Mouse (Mus musculus): Measurements from ENCODE around the gene Tm9sf3. TPM values are rescaled to one million over a fixed set of nuclear protein-coding genes. Genes with fewer than 3 reads are reported as not detected.
A peak's percentile ranks its signal among the peaks of the same experiment; 100 is the strongest.

Tm9sf3 gene
- polyA plus RNA-seq, 1 experiment from 2014 or later, result 119 TPM

DNA sequence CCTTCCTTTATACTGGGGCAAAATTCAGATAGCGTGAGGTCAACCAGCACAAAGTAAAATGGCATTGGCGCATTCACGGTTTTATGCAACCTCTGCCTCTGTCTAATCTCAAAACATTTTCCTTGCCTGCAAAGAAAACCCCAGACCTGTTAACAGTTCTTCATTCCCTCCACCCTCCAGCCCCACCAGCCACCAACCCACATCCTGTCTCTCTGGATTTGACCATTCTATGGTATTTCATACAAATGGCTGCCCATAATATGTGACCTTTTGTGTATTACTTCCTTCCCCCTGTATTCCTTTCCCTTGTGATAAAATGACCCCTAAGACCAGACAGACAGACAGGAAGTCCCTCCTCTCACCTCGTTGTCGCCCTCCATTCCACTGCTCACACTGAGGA is 18.9 kb upstream of the Tm9sf3 start:
- Histone ChIP-seq H3K9me3 (no peaks in the 10 kb centered on the region), H3K4me1 (no peaks in the 10 kb centered on the region; the same call in 1 of the 2 replicates), H3K4me2 (no peak overlapping the region), H3K9ac (no peak overlapping the region), H3K27me3 (peaks cover 4% of the 10 kb centered on the region; the same call in 1 of the 2 replicates), H3K4me3 (replicated peaks) (no peak overlapping the region), H3K27ac (no peak overlapping the region), H3K36me3 (replicated peaks) (no peaks in the 10 kb centered on the region)
- WGBS, result 85% methylated on average over 5 of the region's 5 CpGs
- ATAC-seq (ENCODE audit: low FRiP score), result no peak

DNA sequence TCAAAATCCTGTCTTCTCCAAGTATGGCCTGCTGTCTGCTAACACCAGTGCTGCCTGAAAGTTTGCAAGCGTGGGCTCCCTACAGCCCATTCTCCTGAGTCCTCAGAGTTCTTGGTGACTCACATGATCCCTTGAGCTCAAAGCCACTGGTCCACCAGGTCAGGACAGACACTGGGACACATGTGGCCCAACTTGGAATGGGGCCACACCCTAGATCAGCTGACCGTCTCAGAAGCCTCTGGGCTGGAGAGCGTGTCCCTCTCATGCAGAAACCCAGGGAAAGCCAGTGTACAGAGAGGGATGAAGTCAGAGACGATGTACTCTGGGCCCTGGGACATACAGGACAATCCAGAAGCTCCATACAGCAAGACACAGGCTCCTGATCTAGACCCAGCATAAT is 18.4 kb upstream of the Tm9sf3 start:
- H3K9ac ChIP-seq, result no peak overlapping the region
- H3K9me3 ChIP-seq, result no peaks in the 10 kb centered on the region
- H3K36me3 ChIP-seq (replicated peaks), result no peaks in the 10 kb centered on the region
- WGBS, result 91% methylated on average over 4 of the region's 4 CpGs
- no peak overlapping the region for H3K27ac ChIP-seq
- H3K4me3 ChIP-seq (replicated peaks), result no peak overlapping the region
- peaks cover 4% of the 10 kb centered on the region; the same call in 1 of the 2 replicates for H3K27me3 ChIP-seq
- ATAC-seq (ENCODE audit: low FRiP score), result no peak
- no peaks in the 10 kb centered on the region; the same call in 1 of the 2 replicates for H3K4me1 ChIP-seq
- H3K4me2 ChIP-seq, result no peak overlapping the region

DNA sequence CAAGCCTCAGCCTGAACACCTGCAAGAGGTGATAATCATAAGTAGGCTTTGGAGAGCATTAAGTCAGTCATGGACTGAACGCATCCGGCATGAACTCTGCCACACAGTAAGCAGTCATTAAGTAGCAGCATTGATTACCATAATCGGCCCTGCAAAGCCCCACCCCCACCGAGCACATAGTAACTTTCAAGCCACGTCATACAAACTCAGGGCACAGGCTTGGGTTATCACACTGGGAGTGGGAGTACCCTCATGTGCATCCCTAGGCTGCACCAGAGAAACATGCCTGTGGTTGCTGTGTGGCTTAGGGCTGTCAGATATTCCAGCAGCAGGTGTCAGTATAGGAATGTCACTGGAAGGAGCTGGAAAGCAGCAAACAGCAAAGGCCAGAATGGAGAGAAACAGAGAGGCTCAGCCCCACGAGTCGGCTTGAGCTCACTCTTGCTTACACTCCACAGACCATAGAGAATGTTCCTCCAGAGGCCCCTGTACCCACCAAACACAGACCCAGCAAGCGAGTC is 16.0 kb upstream of the Tm9sf3 start:
- Histone ChIP-seq H3K27me3 (no peaks in the 10 kb centered on the region), H3K9me3 (no peaks in the 10 kb centered on the region), H3K27ac (no peak overlapping the region), H3K36me3 (replicated peaks) (no peaks in the 10 kb centered on the region), H3K4me1 (no peaks in the 10 kb centered on the region; the same call in 1 of the 2 replicates), H3K9ac (no peak overlapping the region), H3K4me2 (no peak overlapping the region), H3K4me3 (replicated peaks) (no peak overlapping the region)
- WGBS, result 69% methylated on average over 8 of the region's 8 CpGs
- no peak for ATAC-seq (ENCODE audit: low FRiP score)

DNA sequence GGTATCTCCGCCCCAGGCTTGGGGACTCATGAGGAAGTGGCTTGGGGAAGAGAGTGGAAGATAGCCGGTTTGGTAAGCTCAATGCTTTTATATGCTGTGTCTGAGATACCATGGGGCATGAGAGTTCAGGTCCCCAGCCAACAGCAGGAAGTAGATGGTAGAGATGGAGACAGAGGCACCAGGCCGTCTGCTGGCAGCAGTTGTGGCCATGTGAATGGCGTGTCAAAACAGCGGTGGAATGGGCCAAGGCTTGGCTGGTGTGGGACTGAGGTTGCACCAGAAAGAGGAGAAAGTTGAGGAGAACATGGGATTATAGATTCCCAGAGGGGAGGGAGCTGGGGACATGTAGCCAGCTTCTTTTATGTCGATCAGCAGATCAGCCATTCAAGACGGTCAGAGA is 14.8 kb upstream of the Tm9sf3 start:
- H3K4me2 ChIP-seq, result no peak overlapping the region
- WGBS, result 91% methylated on average over 7 of the region's 7 CpGs
- H3K4me3 ChIP-seq (replicated peaks), result no peak overlapping the region
- H3K27me3 ChIP-seq, result no peaks in the 10 kb centered on the region
- no peaks in the 10 kb centered on the region for H3K36me3 ChIP-seq (replicated peaks)
- H3K27ac ChIP-seq, result no peak overlapping the region
- H3K9ac ChIP-seq, result no peak overlapping the region
- no peaks in the 10 kb centered on the region for H3K4me1 ChIP-seq
- no peaks in the 10 kb centered on the region for H3K9me3 ChIP-seq
- ATAC-seq (ENCODE audit: low FRiP score), result no peak

DNA sequence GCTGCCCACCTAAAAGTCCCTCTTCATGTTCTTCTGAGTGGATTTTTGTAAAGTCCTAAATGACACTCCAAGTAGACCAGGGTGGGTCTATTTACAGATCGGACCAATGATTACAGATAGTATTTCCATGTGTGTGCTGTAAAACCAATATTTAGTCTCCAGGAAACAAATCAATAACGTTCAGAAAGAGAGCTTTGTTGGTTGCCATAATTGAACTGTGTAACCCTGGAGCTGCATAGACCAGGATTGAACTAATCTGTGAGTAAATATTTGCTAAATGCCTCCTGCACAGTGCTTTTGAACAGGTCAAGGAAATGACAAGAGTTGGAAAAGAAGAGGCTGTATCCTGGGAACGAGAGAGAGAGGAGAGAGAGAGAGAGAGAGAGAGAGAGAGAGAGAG is 11.8 kb upstream of the Tm9sf3 start:
- H3K27ac ChIP-seq, result no peak overlapping the region
- WGBS, result 65% methylated on average over 3 of the region's 3 CpGs
- no peak overlapping the region for H3K9ac ChIP-seq
- H3K9me3 ChIP-seq, result no peaks in the 10 kb centered on the region
- H3K4me2 ChIP-seq, result no peak overlapping the region
- no peaks in the 10 kb centered on the region for H3K27me3 ChIP-seq
- no peaks in the 10 kb centered on the region for H3K4me1 ChIP-seq
- H3K4me3 ChIP-seq (replicated peaks), result no peak overlapping the region
- no peaks in the 10 kb centered on the region for H3K36me3 ChIP-seq (replicated peaks)
- ATAC-seq (ENCODE audit: low FRiP score), result no peak

DNA sequence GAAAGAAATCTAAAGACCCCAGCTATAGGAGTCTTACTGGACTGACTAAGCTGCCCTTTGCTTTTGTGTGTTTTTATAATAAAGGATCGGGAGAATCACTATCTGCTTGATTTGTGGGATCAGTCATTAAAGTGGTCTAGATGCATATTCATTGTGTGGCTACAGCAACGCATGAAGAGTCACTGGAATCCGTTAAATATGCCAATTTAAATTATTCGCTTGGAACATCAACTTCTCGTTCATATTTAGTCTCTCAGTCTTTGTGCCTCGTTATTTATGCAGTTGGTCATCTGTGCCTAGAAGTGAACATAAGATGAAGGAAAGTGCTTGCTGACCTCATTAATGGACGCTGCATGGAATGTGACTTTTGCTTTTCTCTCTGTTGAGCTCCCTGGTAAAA is 7.1 kb upstream of the Tm9sf3 start:
- Histone ChIP-seq H3K27ac (no peak overlapping the region), H3K9me3 (no peaks in the 10 kb centered on the region), H3K9ac (no peak overlapping the region), H3K36me3 (replicated peaks) (no peaks in the 10 kb centered on the region), H3K27me3 (no peaks in the 10 kb centered on the region), H3K4me2 (no peak overlapping the region), H3K4me3 (replicated peaks) (no peak overlapping the region), H3K4me1 (no peaks in the 10 kb centered on the region)
- 73% methylated on average over 7 of the region's 7 CpGs for WGBS
- no peak for ATAC-seq (ENCODE audit: low FRiP score)

DNA sequence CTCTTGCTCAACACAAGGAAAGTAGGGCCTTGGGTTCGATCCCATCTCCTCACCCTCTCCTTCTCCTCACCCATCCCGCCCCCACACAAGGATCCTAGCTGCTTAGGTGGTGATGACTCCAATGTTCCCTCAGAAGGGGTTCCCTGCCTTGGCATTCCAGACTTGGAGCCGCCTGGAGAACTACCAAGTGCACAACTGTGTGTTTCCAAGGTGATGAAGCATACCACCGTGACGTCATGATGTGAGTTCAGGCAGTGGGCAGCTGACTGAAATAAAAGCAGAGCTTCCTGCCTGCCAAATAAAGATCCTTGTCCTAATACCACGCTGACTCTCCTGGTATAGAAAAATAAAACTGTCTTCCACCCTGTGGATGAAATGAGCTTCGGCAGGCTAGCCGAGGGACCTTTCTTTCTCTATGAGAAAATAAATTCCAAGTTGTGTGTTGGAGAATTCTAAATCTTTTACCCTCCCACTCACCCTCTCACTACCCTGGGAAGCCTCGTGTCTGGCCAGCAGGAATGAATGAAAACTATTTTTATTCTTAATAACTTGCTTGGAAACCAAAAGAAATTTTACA is 6.4 kb upstream of the Tm9sf3 start:
- H3K4me2 ChIP-seq, result no peak overlapping the region
- H3K4me1 ChIP-seq, result no peaks in the 10 kb centered on the region
- ATAC-seq (ENCODE audit: low FRiP score), result no peak
- no peaks in the 10 kb centered on the region for H3K36me3 ChIP-seq (replicated peaks)
- no peak overlapping the region for H3K27ac ChIP-seq
- H3K27me3 ChIP-seq, result no peaks in the 10 kb centered on the region
- no peaks in the 10 kb centered on the region for H3K9me3 ChIP-seq
- H3K9ac ChIP-seq, result no peak overlapping the region
- H3K4me3 ChIP-seq (replicated peaks), result no peak overlapping the region
- WGBS, result 66% methylated on average over 9 of the region's 9 CpGs

- Histone ChIP-seq H3K4me2 (no peak overlapping the region), H3K9me3 (no peaks in the 10 kb centered on the region), H3K9ac (no peak overlapping the region), H3K4me1 (peaks cover 21% of the 10 kb centered on the region), H3K36me3 (replicated peaks) (no peaks in the 10 kb centered on the region), H3K27me3 (no peaks in the 10 kb centered on the region), H3K27ac (no peak overlapping the region), H3K4me3 (replicated peaks) (no peak overlapping the region)
- whole genome bisulfite sequencing, result 61% methylated on average over 8 of the region's 8 CpGs
- no peak for ATAC-seq (ENCODE audit: low FRiP score)
Measured at GRCm38 (mm10) chr19:41266251-41266901, 2.6 kb upstream of the Tm9sf3 start.

GRCm38 (mm10) chr19:41264331-41264799 is 568 bp upstream of the Tm9sf3 start:
- 35% methylated on average over 13 of the region's 13 CpGs for WGBS
- H3K4me3 ChIP-seq (replicated peaks), result peak overlapping the region; percentile 98
- H3K9me3 ChIP-seq, result no peaks in the 10 kb centered on the region
- H3K27ac ChIP-seq, result peak overlapping the region; percentile 97
- peak overlapping the region; percentile 79 for H3K4me2 ChIP-seq
- no peaks in the 10 kb centered on the region for H3K36me3 ChIP-seq (replicated peaks)
- no peaks in the 10 kb centered on the region for H3K27me3 ChIP-seq
- H3K4me1 ChIP-seq, result peaks cover 31% of the 10 kb centered on the region
- H3K9ac ChIP-seq, result peak overlapping the region; percentile 97
- ATAC-seq (ENCODE audit: low FRiP score), result peak; percentile 13; the same call in 1 of the 2 replicates

DNA sequence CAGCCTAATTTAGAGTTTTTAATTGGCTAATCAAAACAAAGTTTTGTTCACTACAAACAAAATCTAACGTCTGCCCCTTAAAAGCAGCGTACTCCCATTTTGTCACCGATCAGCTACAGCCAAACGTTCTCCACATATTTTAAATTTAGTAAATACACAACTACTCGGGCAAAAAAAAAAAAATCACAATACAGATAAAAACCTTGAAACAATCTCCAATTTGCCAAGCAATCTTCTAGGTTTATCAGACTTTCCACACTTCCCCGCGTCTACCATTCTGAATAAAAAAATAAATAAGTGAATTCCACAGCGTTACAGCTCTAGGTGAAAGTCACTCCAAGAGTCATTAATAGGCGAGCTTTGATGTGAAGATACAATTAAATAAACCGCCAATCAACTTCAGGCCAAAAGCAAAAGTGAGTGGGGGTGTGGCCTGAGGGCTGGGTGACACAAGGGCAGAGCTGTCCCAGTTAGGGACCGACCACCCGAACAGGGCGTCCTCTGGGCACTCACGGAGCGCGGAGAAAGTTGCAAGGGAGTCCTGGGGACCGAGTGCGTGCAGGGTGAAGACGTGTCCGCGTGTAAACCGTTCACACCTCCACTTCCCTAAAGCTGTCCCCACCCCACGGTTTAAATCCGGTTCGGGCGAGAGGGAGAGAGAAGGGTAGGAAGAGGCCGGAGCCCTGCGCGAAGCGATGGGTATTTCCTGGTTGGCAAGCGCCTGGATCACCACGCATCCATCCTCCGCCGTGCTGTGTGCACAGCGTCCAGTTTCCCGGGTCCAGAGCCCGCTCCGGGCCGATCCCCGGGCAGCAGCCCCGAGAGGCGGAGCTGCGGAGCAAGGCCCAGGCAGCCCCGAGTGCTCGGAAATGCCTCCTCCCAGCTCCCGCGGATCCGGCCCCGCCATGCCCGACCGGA is 826 bp downstream of the Tm9sf3 start:
- H3K9ac ChIP-seq, result peak overlapping the region; percentile 97
- ATAC-seq (ENCODE audit: low FRiP score), result peak; percentile 84
- WGBS, result 5% methylated on average over 49 of the region's 51 CpGs
- H3K27me3 ChIP-seq, result no peaks in the 10 kb centered on the region
- H3K9me3 ChIP-seq, result no peaks in the 10 kb centered on the region
- H3K4me3 ChIP-seq (replicated peaks), result peak overlapping the region; percentile 98
- H3K4me2 ChIP-seq, result peak overlapping the region; percentile 79
- H3K4me1 ChIP-seq, result peaks cover 31% of the 10 kb centered on the region
- no peaks in the 10 kb centered on the region for H3K36me3 ChIP-seq (replicated peaks)
- H3K27ac ChIP-seq, result peak overlapping the region; percentile 97

DNA sequence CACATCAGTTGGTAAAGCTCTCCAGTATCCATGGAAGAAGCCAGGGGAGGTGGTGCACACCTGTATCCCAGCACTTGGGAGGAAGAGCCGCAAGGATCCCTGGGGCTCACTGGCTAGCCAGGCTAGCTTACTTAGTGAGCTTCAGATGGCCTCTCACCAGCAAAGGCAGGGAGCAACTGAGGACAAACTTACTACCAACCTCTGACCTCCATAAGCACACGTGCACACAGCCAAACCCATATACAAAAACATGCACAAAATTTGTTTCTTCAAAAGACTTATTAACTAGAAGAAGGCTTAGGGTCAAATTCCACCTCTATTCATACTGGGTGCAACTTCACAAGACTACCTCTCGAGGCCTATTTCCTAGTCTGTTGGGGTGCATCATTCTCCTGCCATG is 3.1 kb downstream of the Tm9sf3 start:
- no peak overlapping the region for H3K9ac ChIP-seq
- no peaks in the 10 kb centered on the region for H3K9me3 ChIP-seq
- peaks cover 34% of the 10 kb centered on the region for H3K4me1 ChIP-seq
- H3K27ac ChIP-seq, result no peak overlapping the region
- H3K36me3 ChIP-seq (replicated peaks), result no peaks in the 10 kb centered on the region
- no peaks in the 10 kb centered on the region for H3K27me3 ChIP-seq
- 89% methylated on average over 3 of the region's 3 CpGs for WGBS
- H3K4me3 ChIP-seq (replicated peaks), result no peak overlapping the region
- ATAC-seq (ENCODE audit: low FRiP score), result no peak
- H3K4me2 ChIP-seq, result no peak overlapping the region

GRCm38 (mm10) chr19:41259256-41259655 is 4.5 kb downstream of the Tm9sf3 start:
- Histone ChIP-seq H3K9me3 (no peaks in the 10 kb centered on the region), H3K4me2 (no peak overlapping the region), H3K27ac (no peak overlapping the region), H3K4me1 (peaks cover 26% of the 10 kb centered on the region), H3K4me3 (replicated peaks) (no peak overlapping the region), H3K27me3 (no peaks in the 10 kb centered on the region), H3K9ac (no peak overlapping the region), H3K36me3 (replicated peaks) (no peaks in the 10 kb centered on the region)
- ATAC-seq (ENCODE audit: low FRiP score), result no peak
- 80% methylated on average over 6 of the region's 6 CpGs for WGBS
